Mouse (Mus musculus): ENCODE results near the gene Gm45716.

Gm45716 gene

GRCm38 (mm10) chr11:90187441-90187840 lies at the start of gene Gm45716:
TSS of gene Gm45716 (plus strand) at chr11:90187683.
- no peak for DNase-seq (ENCODE audit: low read depth)

- DNase-seq (ENCODE audit: low read depth) = no peak
Observed at GRCm38 (mm10) chr11:90142393-90142792, 45.1 kb upstream of the Gm45716 start.

GRCm38 (mm10) chr11:90142936-90143335 lies 44.5 kb upstream of the Gm45716 start:
- no peak for DNase-seq (ENCODE audit: low read depth)

- no peak for DNase-seq (ENCODE audit: low read depth)
Observed at GRCm38 (mm10) chr11:90146086-90146860, 41.2 kb upstream of the Gm45716 start.

- DNase-seq (ENCODE audit: low read depth) = no peak
Observed at GRCm38 (mm10) chr11:90155066-90155465, 32.4 kb upstream of the Gm45716 start.

- DNase-seq (ENCODE audit: low read depth) = no peak
Observed at GRCm38 (mm10) chr11:90155466-90155865, 32.0 kb upstream of the Gm45716 start.

- DNase-seq (ENCODE audit: low read depth) = no peak
Observed at GRCm38 (mm10) chr11:90167771-90168170, 19.7 kb upstream of the Gm45716 start.

GRCm38 (mm10) chr11:90168338-90169065 lies 19.0 kb upstream of the Gm45716 start:
- DNase-seq (ENCODE audit: low read depth) = no peak

GRCm38 (mm10) chr11:90169200-90170013 lies 18.1 kb upstream of the Gm45716 start:
- no peak for DNase-seq (ENCODE audit: low read depth)

- no peak for DNase-seq (ENCODE audit: low read depth)
Observed at GRCm38 (mm10) chr11:90170014-90170320, 17.5 kb upstream of the Gm45716 start.

GRCm38 (mm10) chr11:90172331-90172730 lies 15.2 kb upstream of the Gm45716 start:
- DNase-seq (ENCODE audit: low read depth) = no peak

- DNase-seq (ENCODE audit: low read depth) = no peak
Observed at GRCm38 (mm10) chr11:90175634-90176300, 11.7 kb upstream of the Gm45716 start.

- no peak for DNase-seq (ENCODE audit: low read depth)
Observed at GRCm38 (mm10) chr11:90177389-90177788, 10.1 kb upstream of the Gm45716 start.

GRCm38 (mm10) chr11:90183361-90183760 lies 4.1 kb upstream of the Gm45716 start:
- DNase-seq (ENCODE audit: low read depth) = no peak

GRCm38 (mm10) chr11:90184756-90185155 lies 2.7 kb upstream of the Gm45716 start:
- DNase-seq (ENCODE audit: low read depth) = no peak

- DNase-seq (ENCODE audit: low read depth) = no peak
Observed at GRCm38 (mm10) chr11:90190156-90190555, 2.7 kb downstream of the Gm45716 start.

- no peak for DNase-seq (ENCODE audit: low read depth)
Observed at GRCm38 (mm10) chr11:90194946-90195345, 7.5 kb downstream of the Gm45716 start.

- no peak for DNase-seq (ENCODE audit: low read depth)
Observed at GRCm38 (mm10) chr11:90195756-90196520, 8.5 kb downstream of the Gm45716 start.

- no peak for DNase-seq (ENCODE audit: low read depth)
Observed at GRCm38 (mm10) chr11:90196521-90197215, 9.2 kb downstream of the Gm45716 start.

- no peak for DNase-seq (ENCODE audit: low read depth)
Observed at GRCm38 (mm10) chr11:90198048-90198447, 10.6 kb downstream of the Gm45716 start.

GRCm38 (mm10) chr11:90200826-90201225 lies 13.3 kb downstream of the Gm45716 start:
- no peak for DNase-seq (ENCODE audit: low read depth)
